Mouse (Mus musculus) midbrain, postnatal 0 days (tissue): Measurements from ENCODE around the gene Xpc. TPM values are rescaled to one million over a fixed set of nuclear protein-coding genes. Genes with fewer than 3 reads are reported as not detected.

Source experiments
- ATAC-seq: fragments of 200-750 bp; cut with Nextera tagmentation; 2 replicates; pipeline ENCODE4 v1.8.0; 2017; ENCODE audit warnings: moderate number of reproducible peaks, mild to moderate bottlenecking, moderate TSS enrichment, moderate library complexity; ENCODE audit not compliant: low FRiP score
- DNase-seq: peaks from one replicate; pipeline ENCODE4 v3.0.0-alpha.2; 2015; ENCODE audit warnings: low spot score
- H3K27ac ChIP-seq: fragments of 300-500 bp; sonication (generic); 2 replicates; pipeline ENCODE4 v1.5.1; 2014; ENCODE audit warnings: low read depth, mild to moderate bottlenecking, low read length, mixed read lengths
- H3K27me3 ChIP-seq: fragments of 300-500 bp; sonication (generic); 2 replicates; pipeline ENCODE4 v1.6.1; 2014; ENCODE audit warnings: low read length, control low read depth, mixed read lengths; ENCODE audit not compliant: insufficient read depth
- H3K36me3 ChIP-seq: fragments of 300-500 bp; sonication (generic); 2 replicates; pipeline ENCODE4 v1.6.1; 2014; ENCODE audit warnings: low read length, control low read depth, mixed read lengths; ENCODE audit not compliant: insufficient read depth
- H3K4me1 ChIP-seq: fragments of 300-500 bp; sonication (generic); 2 replicates; pipeline ENCODE4 v1.6.1; 2014; ENCODE audit warnings: mild to moderate bottlenecking, control low read depth, antibody characterized with exemption, low read length, mixed read lengths; ENCODE audit not compliant: insufficient read depth
- H3K4me2 ChIP-seq: fragments of 300-500 bp; sonication (generic); 2 replicates; pipeline ENCODE4 v1.6.1; 2014; ENCODE audit warnings: low read depth, mild to moderate bottlenecking, low read length, mixed read lengths; ENCODE audit not compliant: poor library complexity, severe bottlenecking
- H3K4me3 ChIP-seq: fragments of 300-500 bp; sonication (generic); 2 replicates; pipeline ENCODE4 v1.5.1; 2014; ENCODE audit warnings: low read depth, mild to moderate bottlenecking, low read length, moderate library complexity
- H3K9ac ChIP-seq: fragments of 300-500 bp; sonication (generic); replicated peaks from 2 replicates; pipeline ENCODE4 v1.6.1; 2014; ENCODE audit warnings: mild to moderate bottlenecking, low read length, moderate library complexity, mixed read lengths; ENCODE audit not compliant: poor library complexity, severe bottlenecking
- H3K9me3 ChIP-seq: fragments of 300-500 bp; sonication (generic); 2 replicates; pipeline ENCODE4 v1.6.1; 2016; ENCODE audit warnings: low read length, control low read depth
- CTCF ChIP-seq: IDR thresholded peaks from 2 replicates; pipeline ENCODE4 v1.5.1; 2016; ENCODE audit warnings: antibody characterized with exemption, mild to moderate bottlenecking
- WGBS: fragments of 180-500 bp; shearing (Covaris S2); extraction: QIAGEN DNeasy Blood & Tissue Kit; methylation state at CpG from one replicate; pipeline ENCODE4 v1.1.7; 2014; 5-methylcytosine and 5-hydroxymethylcytosine counted together
- polyA plus RNA-seq: library from polyadenylated mRNA; unstranded; fragments of >200 nt; fragmentation: Nextera tagmentation; extraction: Ambion mirVana; gene quantifications from 2 replicates; pipeline ENCODE4 v1.2.1, GENCODE M21; 2015
- total RNA-seq: library from RNA; depleted of rRNA; stranded (reverse); fragments of >200 nt; gene quantifications from 2 replicates; pipeline ENCODE4 v1.2.3, GENCODE M21; 2014

The Xpc gene
- total and polyA plus RNA-seq, 2 experiments from 2014 or later, result 12.3 to 14.3 TPM

DNA sequence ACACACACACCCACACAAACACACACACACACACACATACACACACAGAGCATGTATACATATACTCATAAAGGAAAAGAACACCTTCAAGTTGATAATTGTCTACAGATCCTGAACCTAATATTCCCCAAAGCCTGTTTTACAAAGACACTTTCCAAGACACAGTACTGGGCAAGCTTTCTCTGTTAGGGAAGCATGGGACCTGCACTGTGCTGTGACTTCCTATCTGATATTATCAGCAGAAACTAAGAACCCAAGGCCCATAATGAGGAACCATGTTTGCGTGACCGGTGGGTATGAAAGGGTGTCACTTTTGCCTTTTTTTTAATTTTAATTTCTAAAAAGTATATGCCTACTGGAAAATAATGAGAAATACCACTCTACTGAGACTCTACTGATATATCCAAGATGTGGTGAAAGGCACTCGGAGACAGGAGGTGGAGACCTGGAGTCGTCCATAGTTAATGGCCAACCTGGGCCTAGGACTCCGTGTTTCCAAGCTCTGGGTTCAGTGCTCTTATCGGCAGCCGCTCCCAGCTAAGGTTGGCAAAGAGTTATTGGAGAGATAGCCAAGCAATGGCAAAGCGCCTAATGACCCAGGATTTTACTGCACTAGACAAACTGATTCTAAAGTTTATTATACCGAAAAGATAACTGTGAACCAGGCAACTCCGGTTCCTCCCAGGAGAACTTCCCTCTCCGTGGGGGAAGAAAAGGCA, 20.5 kb upstream of the Xpc start:
- H3K4me2 ChIP-seq, result no peak overlapping the region
- H3K27ac ChIP-seq, result no peak overlapping the region
- no peaks in the 10 kb centered on the region for H3K36me3 ChIP-seq
- no peak overlapping the region for H3K9ac ChIP-seq
- no peaks in the 10 kb centered on the region for H3K9me3 ChIP-seq
- TF ChIP-seq CTCF, result no peak
- DNase-seq (no peak), ATAC-seq (no peak)
- H3K4me1 ChIP-seq, result no peaks in the 10 kb centered on the region
- no peaks in the 10 kb centered on the region for H3K27me3 ChIP-seq
- 91% methylated on average over 11 of the region's 11 CpGs for WGBS
- no peak overlapping the region for H3K4me3 ChIP-seq

DNA sequence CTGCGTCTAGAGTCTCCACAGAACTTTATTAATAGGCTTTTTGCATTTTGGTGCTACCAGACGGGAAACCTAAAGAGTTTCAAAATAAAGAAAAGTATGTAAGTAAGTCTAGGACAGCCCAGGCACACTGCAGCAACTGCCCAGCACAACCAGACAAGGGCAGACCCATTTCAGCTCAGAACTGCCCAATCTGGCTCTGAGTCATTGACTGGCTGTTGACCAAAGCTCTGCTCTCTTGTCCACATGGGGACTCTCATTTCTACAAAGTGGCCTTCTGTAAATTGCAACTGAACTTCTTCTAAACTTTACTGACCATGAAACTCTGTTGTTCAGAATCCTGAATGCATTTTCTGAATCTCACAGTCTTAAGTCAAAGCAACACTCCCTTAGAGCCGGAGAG, 19.5 kb upstream of the Xpc start:
- H3K36me3 ChIP-seq, result no peaks in the 10 kb centered on the region
- no peak for ATAC-seq
- no peaks in the 10 kb centered on the region for H3K4me1 ChIP-seq
- no peak for DNase-seq
- no peaks in the 10 kb centered on the region for H3K27me3 ChIP-seq
- H3K9me3 ChIP-seq, result no peaks in the 10 kb centered on the region
- no peak overlapping the region for H3K9ac ChIP-seq
- no peak overlapping the region for H3K4me2 ChIP-seq
- 63% methylated on average over 3 of the region's 3 CpGs for WGBS
- no peak for TF ChIP-seq CTCF
- H3K27ac ChIP-seq, result no peak overlapping the region
- no peak overlapping the region for H3K4me3 ChIP-seq

DNA sequence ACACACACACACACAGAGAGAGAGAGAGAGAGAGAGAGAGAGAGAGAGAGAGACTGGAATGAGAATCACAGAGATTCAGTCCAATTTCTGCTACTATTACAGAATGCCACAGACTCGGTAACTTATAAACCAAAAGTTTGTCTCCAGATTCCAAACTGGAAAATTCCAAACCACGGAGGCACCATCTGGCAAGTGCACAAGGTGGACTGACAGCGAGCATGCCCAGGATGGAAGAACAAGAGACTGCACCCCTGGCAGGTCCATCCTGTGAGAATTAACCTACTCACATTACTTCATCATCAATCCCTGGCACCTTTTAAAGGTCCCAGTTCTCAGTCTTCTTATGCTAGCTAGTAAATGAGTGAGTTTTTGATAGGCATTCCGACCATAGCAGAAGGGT, 18.6 kb upstream of the Xpc start:
- Histone ChIP-seq H3K27ac (no peak overlapping the region), H3K36me3 (peaks cover 3% of the 10 kb centered on the region; the same call in 1 of the 2 replicates), H3K4me2 (no peak overlapping the region), H3K4me3 (no peak overlapping the region), H3K9me3 (no peaks in the 10 kb centered on the region), H3K9ac (no peak overlapping the region), H3K27me3 (no peaks in the 10 kb centered on the region), H3K4me1 (no peaks in the 10 kb centered on the region)
- DNase-seq (no peak), ATAC-seq (no peak)
- TF ChIP-seq CTCF, result no peak
- 89% methylated on average over 4 of the region's 4 CpGs for WGBS

DNA sequence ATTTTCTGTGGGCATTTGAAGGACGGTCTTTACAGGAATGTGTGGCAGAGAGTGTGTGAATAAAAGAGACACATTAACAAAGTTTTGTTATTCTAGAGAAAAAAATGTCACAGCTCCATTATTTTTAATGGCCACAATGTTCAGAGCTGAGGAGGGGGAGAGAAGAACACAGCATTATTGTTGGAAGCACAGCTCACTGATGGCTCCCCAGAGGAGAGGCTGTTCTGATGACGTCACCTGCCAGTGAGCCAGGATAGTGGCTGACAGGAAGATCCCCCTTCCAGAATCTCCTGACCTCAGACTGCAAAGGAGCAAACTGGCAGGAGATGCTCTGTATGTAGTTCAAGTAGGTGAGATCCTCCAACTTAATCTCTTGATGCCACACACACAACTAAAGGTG, 18.1 kb upstream of the Xpc start:
- TF ChIP-seq CTCF, result no peak
- no peaks in the 10 kb centered on the region for H3K27me3 ChIP-seq
- H3K9ac ChIP-seq, result no peak overlapping the region
- H3K27ac ChIP-seq, result no peak overlapping the region
- ATAC-seq (no peak), DNase-seq (no peak)
- no peak overlapping the region for H3K4me3 ChIP-seq
- 40% methylated on average over 2 of the region's 2 CpGs for WGBS
- no peaks in the 10 kb centered on the region for H3K9me3 ChIP-seq
- peaks cover 3% of the 10 kb centered on the region; the same call in 1 of the 2 replicates for H3K36me3 ChIP-seq
- no peaks in the 10 kb centered on the region for H3K4me1 ChIP-seq
- H3K4me2 ChIP-seq, result no peak overlapping the region

DNA sequence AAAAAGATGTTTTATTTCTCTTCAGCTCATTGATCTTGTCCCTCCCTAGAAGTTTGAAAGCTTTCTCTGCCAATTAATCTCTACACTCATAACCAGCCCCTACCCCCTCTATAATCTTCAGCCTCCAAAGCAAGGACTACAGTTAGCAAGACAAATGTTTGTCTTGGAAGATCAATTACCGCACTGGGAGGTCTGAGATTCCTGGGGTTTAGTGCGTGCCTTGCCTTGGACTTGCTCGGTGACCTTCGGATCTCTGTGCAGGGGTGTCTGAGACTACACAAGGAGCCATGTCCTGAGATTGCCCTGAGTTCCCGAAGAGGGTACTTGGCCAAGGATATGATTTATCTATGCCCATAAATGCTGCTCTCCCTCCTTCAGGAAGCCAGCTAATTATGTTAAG, 17.7 kb upstream of the Xpc start:
- no peak overlapping the region for H3K9ac ChIP-seq
- H3K4me2 ChIP-seq, result no peak overlapping the region
- no peaks in the 10 kb centered on the region for H3K4me1 ChIP-seq
- WGBS, result 71% methylated on average over 5 of the region's 5 CpGs
- peaks cover 3% of the 10 kb centered on the region; the same call in 1 of the 2 replicates for H3K36me3 ChIP-seq
- no peaks in the 10 kb centered on the region for H3K9me3 ChIP-seq
- ATAC-seq (no peak), DNase-seq (no peak)
- H3K4me3 ChIP-seq, result no peak overlapping the region
- H3K27me3 ChIP-seq, result no peaks in the 10 kb centered on the region
- H3K27ac ChIP-seq, result no peak overlapping the region
- TF ChIP-seq CTCF, result no peak

DNA sequence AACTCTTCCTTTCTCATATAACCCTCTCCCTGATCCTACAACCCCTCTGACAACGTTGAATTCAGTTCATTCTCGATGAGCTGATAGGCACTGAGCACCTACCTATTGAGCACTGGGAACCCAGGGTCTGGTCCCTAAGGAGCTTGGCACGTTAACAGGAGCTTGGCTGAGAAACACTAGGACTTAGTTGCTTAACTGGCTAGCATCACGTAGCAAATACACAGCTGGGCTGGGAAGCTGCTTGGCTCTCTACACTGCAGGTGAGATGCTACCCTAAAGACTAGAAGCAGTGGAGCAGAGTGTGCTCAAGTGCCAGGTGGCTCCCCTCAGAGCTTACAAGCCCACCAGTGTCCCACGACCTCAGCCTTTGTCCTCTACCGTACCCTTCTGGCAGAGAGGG, 17.0 kb upstream of the Xpc start:
- no peaks in the 10 kb centered on the region for H3K27me3 ChIP-seq
- no peak overlapping the region for H3K4me3 ChIP-seq
- no peak for TF ChIP-seq CTCF
- no peak overlapping the region for H3K9ac ChIP-seq
- 73% methylated on average over 6 of the region's 6 CpGs for WGBS
- no peaks in the 10 kb centered on the region for H3K4me1 ChIP-seq
- DNase-seq, result no peak
- ATAC-seq, result no peak
- H3K4me2 ChIP-seq, result no peak overlapping the region
- H3K9me3 ChIP-seq, result no peaks in the 10 kb centered on the region
- H3K27ac ChIP-seq, result no peak overlapping the region
- H3K36me3 ChIP-seq, result peaks cover 3% of the 10 kb centered on the region; the same call in 1 of the 2 replicates
